Mouse (Mus musculus): ENCODE measurements at regions not wholly inside any gene's neighbourhood (a gene's known extent, or its start where the extent isn't known, plus 50 kb on each side); places are given as distances from the start of the nearest gene placed in this dataset.

GRCm38 (mm10) chr5:99111235-99111634 is 74.1 kb upstream of the Prkg2 start:
- DNase-seq (ENCODE audit: low read depth, low spot score) = no peak
- no peak overlapping the region for H3K4me3 ChIP-seq (ENCODE audit: control insufficient read depth in 1 of 2, insufficient read depth in 1 of 2, low read depth in 2 of 2, low read length in 2 of 2)
- no peak overlapping the region for H3K9ac ChIP-seq (ENCODE audit: control insufficient read depth, low read depth, low read length, poor library complexity, severe bottlenecking)
- no peaks in the 10 kb centered on the region for H3K4me1 ChIP-seq (ENCODE audit: control insufficient read depth in 1 of 2, insufficient read depth in 2 of 2, low read length in 2 of 2)
- no peaks in the 10 kb centered on the region for H3K79me2 ChIP-seq (ENCODE audit: control insufficient read depth, insufficient read depth, low read length, poor library complexity)
- no peaks in the 10 kb centered on the region for H3K9me3 ChIP-seq (replicated peaks; ENCODE audit: insufficient read depth, low read length)
- H3K27me3 ChIP-seq (ENCODE audit: control insufficient read depth in 1 of 2, insufficient read depth in 2 of 2, low read length in 2 of 2) = no peaks in the 10 kb centered on the region
- no peaks in the 10 kb centered on the region for H3K36me3 ChIP-seq (ENCODE audit: control insufficient read depth in 1 of 2, insufficient read depth in 2 of 2, low read length in 2 of 2)
- no peak for TF ChIP-seq KAT2A (conservative IDR thresholded peaks at IDR 0.05; ENCODE audit: low read depth, low read length)
- no peak for TF ChIP-seq MAZ (IDR thresholded peaks at IDR 0.05; ENCODE audit: low read depth, low read length)
- TF ChIP-seq CHD1 (IDR thresholded peaks at IDR 0.05; ENCODE audit: low read depth, low read length) = no peak
- TF ChIP-seq USF1 (IDR thresholded peaks at IDR 0.05; ENCODE audit: low read depth, low read length) = no peak
- no peak for TF ChIP-seq MAFK (IDR thresholded peaks at IDR 0.05; ENCODE audit: borderline replicate concordance, low read depth, low read length)
- no peak for TF ChIP-seq MAX (IDR thresholded peaks at IDR 0.05; ENCODE audit: low read length)
- no peak for TF ChIP-seq POLR2AphosphoS2 (IDR thresholded peaks at IDR 0.05; ENCODE audit: low read length)
- no peak for TF ChIP-seq RCOR1 (IDR thresholded peaks at IDR 0.05; ENCODE audit: low read depth, low read length)
- no peak for TF ChIP-seq HCFC1 (IDR thresholded peaks at IDR 0.05; ENCODE audit: low read depth, low read length)
- TF ChIP-seq UBTF (IDR thresholded peaks at IDR 0.05; ENCODE audit: borderline replicate concordance, insufficient read depth, low read depth, low read length) = no peak
- no peak for TF ChIP-seq JUND (IDR thresholded peaks at IDR 0.05; ENCODE audit: low read depth, low read length)
- no peak for TF ChIP-seq ZKSCAN1 (IDR thresholded peaks at IDR 0.05; ENCODE audit: low read depth, low read length)
- TF ChIP-seq E2F4 (IDR thresholded peaks at IDR 0.05; ENCODE audit: borderline replicate concordance, low read depth, low read length) = no peak
- no peak for TF ChIP-seq ZMIZ1 (IDR thresholded peaks at IDR 0.05; ENCODE audit: low read depth, low read length)
- TF ChIP-seq ZNF384 (IDR thresholded peaks at IDR 0.05; ENCODE audit: low read depth, low read length) = no peak
- no peak for TF ChIP-seq MYB (IDR thresholded peaks at IDR 0.05; ENCODE audit: low read depth, low read length)
- no peak for TF ChIP-seq NRF1 (IDR thresholded peaks at IDR 0.05; ENCODE audit: insufficient read depth, low read depth, low read length, poor library complexity, severe bottlenecking)
- no peak for TF ChIP-seq TBP (IDR thresholded peaks at IDR 0.05; ENCODE audit: low read depth, low read length)
- TF ChIP-seq GATA1 (IDR thresholded peaks at IDR 0.05; ENCODE audit: low read depth, low read length) = no peak
- no peak for TF ChIP-seq ETS1 (IDR thresholded peaks at IDR 0.05; ENCODE audit: low read depth, low read length)
- no peak overlapping the region for H3K27ac ChIP-seq (ENCODE audit: control insufficient read depth, low read depth, low read length)

- Histone ChIP-seq H3K9me3 (replicated peaks; ENCODE audit: insufficient read depth, low read length) (no peaks in the 10 kb centered on the region), H3K79me2 (ENCODE audit: control insufficient read depth, insufficient read depth, low read length, poor library complexity) (no peaks in the 10 kb centered on the region), H3K4me3 (ENCODE audit: control insufficient read depth in 1 of 2, insufficient read depth in 1 of 2, low read depth in 2 of 2, low read length in 2 of 2) (no peak overlapping the region), H3K36me3 (ENCODE audit: control insufficient read depth in 1 of 2, insufficient read depth in 2 of 2, low read length in 2 of 2) (no peaks in the 10 kb centered on the region), H3K27ac (ENCODE audit: control insufficient read depth, low read depth, low read length) (no peak overlapping the region), H3K9ac (ENCODE audit: control insufficient read depth, low read depth, low read length, poor library complexity, severe bottlenecking) (no peak overlapping the region), H3K27me3 (ENCODE audit: control insufficient read depth in 1 of 2, insufficient read depth in 2 of 2, low read length in 2 of 2) (no peaks in the 10 kb centered on the region), H3K4me1 (ENCODE audit: control insufficient read depth in 1 of 2, insufficient read depth in 2 of 2, low read length in 2 of 2) (no peaks in the 10 kb centered on the region)
- DNase-seq (ENCODE audit: low read depth, low spot score) = no peak
- TF ChIP-seq POLR2A (IDR thresholded peaks at IDR 0.05; ENCODE audit: control insufficient read depth in 1 of 2, insufficient read depth in 1 of 2, low read depth in 1 of 2, low read length in 2 of 2, poor library complexity in 1 of 2) (no peak), ELF1 (IDR thresholded peaks at IDR 0.05; ENCODE audit: low read depth, low read length) (no peak), CHD1 (IDR thresholded peaks at IDR 0.05; ENCODE audit: low read depth, low read length) (no peak), E2F4 (IDR thresholded peaks at IDR 0.05; ENCODE audit: borderline replicate concordance, low read depth, low read length) (no peak), RCOR1 (IDR thresholded peaks at IDR 0.05; ENCODE audit: low read depth, low read length) (no peak), BHLHE40 (IDR thresholded peaks at IDR 0.05; ENCODE audit: borderline replicate concordance, low read depth, low read length) (no peak), SMC3 (IDR thresholded peaks at IDR 0.05; ENCODE audit: low read depth, low read length) (no peak), NRF1 (IDR thresholded peaks at IDR 0.05; ENCODE audit: insufficient read depth, low read depth, low read length, poor library complexity, severe bottlenecking) (no peak), HCFC1 (IDR thresholded peaks at IDR 0.05; ENCODE audit: low read depth, low read length) (no peak), MXI1 (IDR thresholded peaks at IDR 0.05; ENCODE audit: low read depth, low read length) (no peak), JUND (IDR thresholded peaks at IDR 0.05; ENCODE audit: low read depth, low read length) (no peak)
These were observed 62.6 kb upstream of the Prkg2 start for GRCm38 (mm10) chr5:99099727-99100116.
